In the genomic region with DNA sequence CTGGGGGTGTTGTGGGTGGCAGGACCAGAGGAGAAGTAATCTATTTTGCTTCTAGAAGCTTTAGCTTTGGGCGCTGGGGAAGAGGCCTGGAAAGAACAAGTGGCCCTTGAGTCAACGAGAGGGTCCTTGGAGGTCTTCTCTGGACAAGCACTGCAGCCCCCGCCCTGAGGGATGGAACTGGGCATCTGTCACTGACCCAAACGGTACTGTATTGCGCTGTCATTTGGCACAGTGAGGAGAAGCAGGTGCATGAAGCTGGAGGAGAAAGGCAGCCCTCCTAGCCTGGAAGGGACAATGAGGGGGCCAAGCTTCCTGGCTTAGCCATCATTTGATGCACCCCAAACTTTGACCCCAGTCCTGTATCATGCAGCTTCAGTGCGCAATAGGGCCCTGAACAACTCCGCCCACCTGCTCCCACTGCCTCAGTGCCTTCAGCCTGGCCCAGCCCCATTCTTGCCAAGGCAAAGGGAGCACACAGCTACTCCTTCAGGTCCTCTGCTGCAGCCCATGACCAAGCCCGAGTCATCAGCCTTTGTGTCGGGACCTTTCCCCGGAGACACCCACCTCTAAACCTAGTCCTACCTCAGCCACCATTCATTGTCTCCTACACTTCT, we compare ENCODE assay signal across 8 mouse cellular contexts. TPM values are rescaled to one million over a fixed set of nuclear protein-coding genes. Genes with fewer than 3 reads are reported as not detected.
DNase-seq lines count a peak whose midpoint lies in the region; ATAC-seq and TF ChIP-seq lines count a peak whose summit lies in the region.

No protein-coding gene starts in this region.

- peak overlapping the region; percentile 83 for H3K9ac ChIP-seq in lung, embryonic 14.5 days
- peak overlapping the region; percentile 97 for H3K9ac ChIP-seq in liver, embryonic 14.5 days (replicated peaks)
- peak overlapping the region; percentile 88 for H3K9ac ChIP-seq in stomach, postnatal 0 days (ENCODE audit: low read length)

- TF ChIP-seq CTCF in lung, embryonic 14.5 days (IDR thresholded peaks at IDR 0.05; ENCODE audit: low read depth) = no peak
- TF ChIP-seq CTCF in liver, embryonic 14.5 days (IDR thresholded peaks at IDR 0.05; ENCODE audit: low read depth) = no peak
- no peak for TF ChIP-seq CTCF in stomach, postnatal 0 days (IDR thresholded peaks at IDR 0.05; ENCODE audit: low read depth)

- H3K27ac ChIP-seq in lung, embryonic 14.5 days (ENCODE audit: low read depth) = peak overlapping the region; percentile 96; the same call in 1 of the 2 replicates
- H3K27ac ChIP-seq in brown adipose tissue, adult 24 weeks (replicated peaks; ENCODE audit: low read depth, low read length) = no peak overlapping the region
- H3K27ac ChIP-seq in liver, embryonic 14.5 days = peak overlapping the region; percentile 79; the same call in 1 of the 2 replicates
- peak overlapping the region; percentile 89 for H3K27ac ChIP-seq in stomach, postnatal 0 days (replicated peaks)

- no peaks in the 10 kb centered on the region for H3K27me3 ChIP-seq in lung, embryonic 14.5 days (ENCODE audit: insufficient read depth, low read length)
- H3K27me3 ChIP-seq in erythroblast, embryonic 14.5 days (ENCODE audit: control insufficient read depth) = no peaks in the 10 kb centered on the region
- H3K27me3 ChIP-seq in liver, embryonic 14.5 days (ENCODE audit: control insufficient read depth, insufficient read depth, low read length) = no peaks in the 10 kb centered on the region
- H3K27me3 ChIP-seq in stomach, postnatal 0 days (ENCODE audit: control insufficient read depth, insufficient read depth, low read length) = no peaks in the 10 kb centered on the region

- no peaks in the 10 kb centered on the region for H3K9me3 ChIP-seq in lung, embryonic 14.5 days (ENCODE audit: low read depth, low read length)
- H3K9me3 ChIP-seq in erythroblast, embryonic 14.5 days (ENCODE audit: control insufficient read depth, low read length) = no peaks in the 10 kb centered on the region
- H3K9me3 ChIP-seq in liver, embryonic 14.5 days (ENCODE audit: control insufficient read depth, low read length) = no peaks in the 10 kb centered on the region
- H3K9me3 ChIP-seq in stomach, postnatal 0 days (ENCODE audit: control insufficient read depth, low read length) = no peaks in the 10 kb centered on the region

- no peak for DNase-seq in lung, embryonic 14.5 days
- DNase-seq in lung, postnatal 14 days = no peak
- DNase-seq in kidney, adult 9 months = peak; percentile 63
- DNase-seq in liver, embryonic 14.5 days (ENCODE audit: low read depth in 3 of 3, low spot score in 3 of 3) = peak in 1 of 3 experiments; percentile 40
- peak; percentile 58 for DNase-seq in stomach, postnatal 0 days (ENCODE audit: low spot score)
- DNase-seq in Muller cell, postnatal 12 days (ENCODE audit: inconsistent ontology term) = no peak

- H3K4me2 ChIP-seq in lung, embryonic 14.5 days = peak overlapping the region; percentile 97
- H3K4me2 ChIP-seq in liver, embryonic 14.5 days (ENCODE audit: low read depth) = peak overlapping the region; percentile 68
- H3K4me2 ChIP-seq in stomach, postnatal 0 days (replicated peaks; ENCODE audit: low read depth) = peak overlapping the region; percentile 93

- peaks cover 44% of the 10 kb centered on the region for H3K36me3 ChIP-seq in lung, embryonic 14.5 days (ENCODE audit: insufficient read depth)
- H3K36me3 ChIP-seq in erythroblast, embryonic 14.5 days (ENCODE audit: control insufficient read depth) = peaks cover 49% of the 10 kb centered on the region
- peaks cover 15% of the 10 kb centered on the region for H3K36me3 ChIP-seq in liver, embryonic 14.5 days (replicated peaks; ENCODE audit: control insufficient read depth, insufficient read depth, low read depth)
- H3K36me3 ChIP-seq in stomach, postnatal 0 days (ENCODE audit: control insufficient read depth, insufficient read depth, low read length) = peaks cover 7% of the 10 kb centered on the region

- peaks cover 17% of the 10 kb centered on the region for H3K4me1 ChIP-seq in lung, embryonic 14.5 days (ENCODE audit: insufficient read depth)
- H3K4me1 ChIP-seq in brown adipose tissue, adult 24 weeks (ENCODE audit: control insufficient read depth, insufficient read depth, insufficient read length, low read length) = peaks cover 7% of the 10 kb centered on the region
- H3K4me1 ChIP-seq in erythroblast, embryonic 14.5 days (ENCODE audit: control insufficient read depth) = peaks cover 56% of the 10 kb centered on the region
- peaks cover 17 to 32% of the 10 kb centered on the region in 2 experiments for H3K4me1 ChIP-seq in liver, embryonic 14.5 days (replicated peaks; ENCODE audit: control insufficient read depth in 2 of 2, insufficient read depth in 2 of 2, low read length in 1 of 2)
- H3K4me1 ChIP-seq in stomach, postnatal 0 days (replicated peaks; ENCODE audit: control insufficient read depth, insufficient read depth) = peaks cover 18% of the 10 kb centered on the region

- H3K4me3 ChIP-seq in lung, embryonic 14.5 days (ENCODE audit: low read depth, low read length) = peak overlapping the region; percentile 69
- H3K4me3 ChIP-seq in brown adipose tissue, adult 24 weeks (ENCODE audit: insufficient read depth, low read depth, low read length) = peak overlapping the region; percentile 91
- peak overlapping the region; percentile 98 for H3K4me3 ChIP-seq in erythroblast, embryonic 14.5 days (replicated peaks)
- H3K4me3 ChIP-seq in liver, embryonic 14.5 days (ENCODE audit: insufficient read depth in 1 of 2, low read depth in 2 of 2, low read length in 2 of 2) = peak overlapping the region; percentile 84 to 92
- peak overlapping the region; percentile 90 for H3K4me3 ChIP-seq in stomach, postnatal 0 days (ENCODE audit: low read depth, low read length)

- ATAC-seq in lung, embryonic 14.5 days (ENCODE audit: insufficient read depth) = no peak
- ATAC-seq in liver, embryonic 14.5 days (ENCODE audit: insufficient read depth) = no peak
- ATAC-seq in stomach, postnatal 0 days (ENCODE audit: low FRiP score, low TSS enrichment) = no peak

- 42% methylated on average over 10 of the region's 10 CpGs for WGBS in lung, embryonic 14.5 days
- WGBS in liver, embryonic 14.5 days (ENCODE audit: insufficient replicate concordance) = 34% methylated on average over 10 of the region's 10 CpGs
- WGBS in stomach, postnatal 0 days = 36% methylated on average over 10 of the region's 10 CpGs

- no peak for TF ChIP-seq EP300 in liver, embryonic 14.5 days (IDR thresholded peaks at IDR 0.05; ENCODE audit: low read depth)
- TF ChIP-seq EP300 in stomach, postnatal 0 days (optimal IDR thresholded peaks at IDR 0.05) = no peak

RNA-seq across cellular contexts. Expression of gene Calm3, which starts 1.4 kb away (rescaled TPM):
- 139 and 155 TPM in 2 replicates for polyA plus RNA-seq in lung, embryonic 14.5 days (2014; fragmentation: Nextera tagmentation; extraction: Ambion mirVana)
- polyA plus RNA-seq in brown adipose tissue, adult 24 weeks (2012; ENCODE audit: insufficient read depth, insufficient read length, missing spikeins) = 210 and 222 TPM in 2 replicates
- 185 and 208 TPM in 2 replicates for polyA plus RNA-seq in erythroblast, embryonic 14.5 days (2012)
- polyA plus RNA-seq in liver, embryonic 14.5 days (2012; rRNA removed) = 72.2 and 90.3 TPM in 2 replicates
- polyA plus RNA-seq in liver, embryonic 14.5 days (2014; fragmentation: Nextera tagmentation; extraction: Ambion mirVana) = 115 and 122 TPM in 2 replicates
- 49.1 and 58.7 TPM in 2 replicates for polyA plus RNA-seq in stomach, postnatal 0 days (2015; fragmentation: Nextera tagmentation; extraction: Ambion mirVana)

RNA-seq across cellular contexts. Expression of gene Ptgir, which starts 16.2 kb away (rescaled TPM):
- 1.3 and 1.6 TPM in 2 replicates for polyA plus RNA-seq in lung, embryonic 14.5 days (2014; fragmentation: Nextera tagmentation; extraction: Ambion mirVana)
- polyA plus RNA-seq in brown adipose tissue, adult 24 weeks (2012; ENCODE audit: insufficient read depth, insufficient read length, missing spikeins) = 1.9 and 2.8 TPM in 2 replicates
- 0.01 and 0.04 TPM in 2 replicates for polyA plus RNA-seq in erythroblast, embryonic 14.5 days (2012)
- polyA plus RNA-seq in liver, embryonic 14.5 days (2012; rRNA removed) = 0.84 and 0.87 TPM in 2 replicates
- 0.88 and 1.2 TPM in 2 replicates for polyA plus RNA-seq in liver, embryonic 14.5 days (2014; fragmentation: Nextera tagmentation; extraction: Ambion mirVana)
- 1.5 and 1.6 TPM in 2 replicates for polyA plus RNA-seq in stomach, postnatal 0 days (2015; fragmentation: Nextera tagmentation; extraction: Ambion mirVana)

RNA-seq across cellular contexts. Expression of gene Pnmal2, which starts 22.0 kb away (rescaled TPM):
- 3.1 and 3.3 TPM in 2 replicates for polyA plus RNA-seq in lung, embryonic 14.5 days (2014; fragmentation: Nextera tagmentation; extraction: Ambion mirVana)
- not detected in 2 replicates for polyA plus RNA-seq in brown adipose tissue, adult 24 weeks (2012; ENCODE audit: insufficient read depth, insufficient read length, missing spikeins)
- polyA plus RNA-seq in erythroblast, embryonic 14.5 days (2012) = 0.02 TPM in 1 of 2 replicates, not detected in the other
- 0.04 and 0.08 TPM in 2 replicates for polyA plus RNA-seq in liver, embryonic 14.5 days (2012; rRNA removed)
- polyA plus RNA-seq in liver, embryonic 14.5 days (2014; fragmentation: Nextera tagmentation; extraction: Ambion mirVana) = 0.08 and 0.14 TPM in 2 replicates
- polyA plus RNA-seq in stomach, postnatal 0 days (2015; fragmentation: Nextera tagmentation; extraction: Ambion mirVana) = 4.7 and 4.8 TPM in 2 replicates

RNA-seq across cellular contexts. Expression of gene Gng8, which starts 30.9 kb away (rescaled TPM):
- 10.8 and 11.1 TPM in 2 replicates for polyA plus RNA-seq in lung, embryonic 14.5 days (2014; fragmentation: Nextera tagmentation; extraction: Ambion mirVana)
- not detected in 2 replicates for polyA plus RNA-seq in brown adipose tissue, adult 24 weeks (2012; ENCODE audit: insufficient read depth, insufficient read length, missing spikeins)
- not detected in 2 replicates for polyA plus RNA-seq in erythroblast, embryonic 14.5 days (2012)
- 0.44 and 0.47 TPM in 2 replicates for polyA plus RNA-seq in liver, embryonic 14.5 days (2012; rRNA removed)
- not detected in 2 replicates for polyA plus RNA-seq in liver, embryonic 14.5 days (2014; fragmentation: Nextera tagmentation; extraction: Ambion mirVana)
- 7.3 and 7.4 TPM in 2 replicates for polyA plus RNA-seq in stomach, postnatal 0 days (2015; fragmentation: Nextera tagmentation; extraction: Ambion mirVana)

RNA-seq across cellular contexts. Expression of gene Pnmal1, which starts 37.0 kb away (rescaled TPM):
- polyA plus RNA-seq in lung, embryonic 14.5 days (2014; fragmentation: Nextera tagmentation; extraction: Ambion mirVana) = 0.11 and 0.20 TPM in 2 replicates
- polyA plus RNA-seq in brown adipose tissue, adult 24 weeks (2012; ENCODE audit: insufficient read depth, insufficient read length, missing spikeins) = not detected in 2 replicates
- polyA plus RNA-seq in erythroblast, embryonic 14.5 days (2012) = not detected in 2 replicates
- 0.01 and 0.03 TPM in 2 replicates for polyA plus RNA-seq in liver, embryonic 14.5 days (2012; rRNA removed)
- polyA plus RNA-seq in liver, embryonic 14.5 days (2014; fragmentation: Nextera tagmentation; extraction: Ambion mirVana) = 0.03 TPM in 1 of 2 replicates, not detected in the other
- 1.7 and 1.8 TPM in 2 replicates for polyA plus RNA-seq in stomach, postnatal 0 days (2015; fragmentation: Nextera tagmentation; extraction: Ambion mirVana)

Comparison
In these comparisons a context has a peak if more than half of its experiments do, and no peak if none do; other contexts are left out.
1. DNase-seq: peak in kidney, adult 9 months (single experiment) and stomach, postnatal 0 days (single experiment); none in lung, embryonic 14.5 days (single experiment), lung, postnatal 14 days (single experiment) and Muller cell, postnatal 12 days (single experiment).
2. Peak in every context shown above with its lines, with median percentiles within 50 percentile points of each other: H3K4me2 ChIP-seq, H3K4me3 ChIP-seq and H3K9ac ChIP-seq.